Mouse (Mus musculus): Measurements from ENCODE around the gene Fgfr1op.
"Not testable (repeated sequence)": the region's sequence is repeated elsewhere in the genome, so short reads cannot be mapped to it uniquely, and the experiment has no call there.

The Fgfr1op gene

GRCm38 (mm10) chr17:8167436-8167835 lies 2.1 kb downstream of the Fgfr1op start:
- not testable (repeated sequence) for DNase-seq (ENCODE audit: low read depth, low spot score)

GRCm38 (mm10) chr17:8170331-8170730 lies 5.0 kb downstream of the Fgfr1op start:
- no peak for DNase-seq (ENCODE audit: low read depth, low spot score)

GRCm38 (mm10) chr17:8171081-8171480 lies 5.8 kb downstream of the Fgfr1op start:
- DNase-seq (ENCODE audit: low read depth, low spot score): no peak

GRCm38 (mm10) chr17:8177090-8177489 lies 11.8 kb downstream of the Fgfr1op start:
- DNase-seq (ENCODE audit: low read depth, low spot score): no peak

GRCm38 (mm10) chr17:8183815-8184214 lies 18.5 kb downstream of the Fgfr1op start:
- DNase-seq (ENCODE audit: low read depth, low spot score): no peak

GRCm38 (mm10) chr17:8184217-8184616 lies 18.9 kb downstream of the Fgfr1op start:
- DNase-seq (ENCODE audit: low read depth, low spot score): no peak

- no peak for DNase-seq (ENCODE audit: low read depth, low spot score)
Observed at GRCm38 (mm10) chr17:8193678-8194077, 28.4 kb downstream of the Fgfr1op start.

- DNase-seq (ENCODE audit: low read depth, low spot score): no peak
Observed at GRCm38 (mm10) chr17:8195685-8196376, 30.5 kb downstream of the Fgfr1op start.

GRCm38 (mm10) chr17:8197652-8198051 lies 32.4 kb downstream of the Fgfr1op start:
- no peak for DNase-seq (ENCODE audit: low read depth, low spot score)

GRCm38 (mm10) chr17:8199067-8199935 lies 34.0 kb downstream of the Fgfr1op start:
- DNase-seq (ENCODE audit: low read depth, low spot score): no peak

GRCm38 (mm10) chr17:8199936-8200330 lies 34.6 kb downstream of the Fgfr1op start:
- DNase-seq (ENCODE audit: low read depth, low spot score): no peak

- no peak for DNase-seq (ENCODE audit: low read depth, low spot score)
Observed at GRCm38 (mm10) chr17:8203487-8203886, 38.2 kb downstream of the Fgfr1op start.

GRCm38 (mm10) chr17:8205221-8205631 lies 39.9 kb downstream of the Fgfr1op start:
- not testable (repeated sequence) for DNase-seq (ENCODE audit: low read depth, low spot score)

GRCm38 (mm10) chr17:8206691-8207090 lies 41.4 kb downstream of the Fgfr1op start:
- no peak for DNase-seq (ENCODE audit: low read depth, low spot score)

GRCm38 (mm10) chr17:8209696-8210095 lies 44.4 kb downstream of the Fgfr1op start:
- no peak for DNase-seq (ENCODE audit: low read depth, low spot score)

- DNase-seq (ENCODE audit: low read depth, low spot score): no peak
Observed at GRCm38 (mm10) chr17:8210170-8210569, 44.9 kb downstream of the Fgfr1op start.

GRCm38 (mm10) chr17:8210675-8211074 lies 45.4 kb downstream of the Fgfr1op start:
- DNase-seq (ENCODE audit: low read depth, low spot score): no peak

GRCm38 (mm10) chr17:8211399-8211798 lies 46.1 kb downstream of the Fgfr1op start:
- DNase-seq (ENCODE audit: low read depth, low spot score): no peak

- no peak for DNase-seq (ENCODE audit: low read depth, low spot score)
Observed at GRCm38 (mm10) chr17:8214369-8214768, 49.1 kb downstream of the Fgfr1op start.

- no peak for DNase-seq (ENCODE audit: low read depth, low spot score)
Observed at GRCm38 (mm10) chr17:8215016-8215745, 49.9 kb downstream of the Fgfr1op start.

- DNase-seq (ENCODE audit: low read depth, low spot score): no peak
Observed at GRCm38 (mm10) chr17:8223225-8223624, 57.9 kb downstream of the Fgfr1op start.

GRCm38 (mm10) chr17:8224072-8224471 lies 58.8 kb downstream of the Fgfr1op start:
- DNase-seq (ENCODE audit: low read depth, low spot score): no peak
